ENCODE assay signal across 13 mouse cellular contexts in genomic region chr7:137048086-137048922, GRCm38 (mm10).
DNase-seq lines count a peak whose midpoint lies in the region; ATAC-seq and TF ChIP-seq lines count a peak whose summit lies in the region.
"Had no signal": no experiment of that assay in that cellular context is flagged by ENCODE, and none has a peak within 500 bp of the region (broad histone marks: within the 10 kb centered on the region; RNA-seq: fewer than 3 reads in every experiment).

No protein-coding gene starts in this region.

- WGBS in heart, embryonic 13.5 days = 61% methylated on average over 8 of the region's 8 CpGs
- 58% methylated on average over 8 of the region's 8 CpGs for WGBS in limb, embryonic 12.5 days
- WGBS in limb, embryonic 10.5 days = 70% methylated on average over 8 of the region's 8 CpGs
- WGBS in intestine, postnatal 0 days = 74% methylated on average over 8 of the region's 8 CpGs

- no peak overlapping the region for H3K9ac ChIP-seq in heart, embryonic 13.5 days
- H3K9ac ChIP-seq in limb, embryonic 12.5 days (replicated peaks) = no peak overlapping the region
- no peak overlapping the region for H3K9ac ChIP-seq in intestine, postnatal 0 days (ENCODE audit: low read depth, low read length)
- H3K9ac ChIP-seq: hindbrain, embryonic 15.5 days; liver, embryonic 14.5 days had no signal

- H3K4me2 ChIP-seq in heart, embryonic 13.5 days = no peak overlapping the region
- H3K4me2 ChIP-seq in limb, embryonic 12.5 days = no peak overlapping the region
- H3K4me2 ChIP-seq in intestine, postnatal 0 days (replicated peaks; ENCODE audit: low read depth) = no peak overlapping the region
- H3K4me2 ChIP-seq: hindbrain, embryonic 15.5 days had no signal

- H3K9me3 ChIP-seq in heart, embryonic 13.5 days = no peaks in the 10 kb centered on the region
- 0 out of 2 replicates have a peak, but pooled peaks cover 4% of the 10 kb centered on the region for H3K9me3 ChIP-seq in limb, embryonic 12.5 days
- no peaks in the 10 kb centered on the region for H3K9me3 ChIP-seq in limb, embryonic 10.5 days (replicated peaks)
- no peaks in the 10 kb centered on the region for H3K9me3 ChIP-seq in intestine, postnatal 0 days (ENCODE audit: control insufficient read depth)
- H3K9me3 ChIP-seq: hindbrain, embryonic 15.5 days had no signal

- intact Hi-C loops in heart, postnatal 10 days (cut with DNase I) = no loop called here

- no peaks in the 10 kb centered on the region for H3K36me3 ChIP-seq in heart, embryonic 13.5 days
- H3K36me3 ChIP-seq in limb, embryonic 12.5 days = no peaks in the 10 kb centered on the region
- H3K36me3 ChIP-seq in limb, embryonic 10.5 days = no peaks in the 10 kb centered on the region
- H3K36me3 ChIP-seq in intestine, postnatal 0 days (ENCODE audit: control insufficient read depth, insufficient read depth) = no peaks in the 10 kb centered on the region
- H3K36me3 ChIP-seq: hindbrain, embryonic 15.5 days had no signal

- ATAC-seq in heart, embryonic 13.5 days (ENCODE audit: extremely low read depth, insufficient number of reproducible peaks, low FRiP score, low TSS enrichment) = no peak
- peak; percentile 73; the same call in 1 of the 2 replicates for ATAC-seq in limb, embryonic 12.5 days (ENCODE audit: insufficient number of reproducible peaks, insufficient read depth, low FRiP score, low TSS enrichment, low read depth)
- ATAC-seq in intestine, postnatal 0 days = no peak

- no peak for DNase-seq in heart, postnatal 10 days
- DNase-seq in limb, embryonic 10.5 days (ENCODE audit: low spot score) = no peak
- peak; percentile 33 for DNase-seq in adipocyte (ENCODE audit: low spot score)
- DNase-seq in left cerebral cortex, adult 9 months (ENCODE audit: low spot score in 2 of 2) = no peak
- DNase-seq: cerebellum, postnatal 36 days; heart, adult 2 months; thymus, postnatal 4 days had no signal

- 0 out of 2 replicates have a peak overlapping the region, but pooled peaks have one; percentile 20 for H3K27ac ChIP-seq in heart, embryonic 13.5 days (replicated peaks)
- no peak overlapping the region for H3K27ac ChIP-seq in limb, embryonic 12.5 days
- H3K27ac ChIP-seq in limb, embryonic 10.5 days = no peak overlapping the region
- peak overlapping the region; percentile 41 for H3K27ac ChIP-seq in embryonic fibroblast, embryonic 13.5 days (ENCODE audit: insufficient read depth, low read length)
- no peak overlapping the region for H3K27ac ChIP-seq in intestine, postnatal 0 days (ENCODE audit: low read depth, low read length)
- H3K27ac ChIP-seq: heart, adult 2 months; hindbrain, embryonic 15.5 days; liver, embryonic 14.5 days had no signal

- no peak overlapping the region for H3K4me3 ChIP-seq in heart, embryonic 13.5 days
- no peak overlapping the region for H3K4me3 ChIP-seq in limb, embryonic 12.5 days (replicated peaks)
- no peak overlapping the region for H3K4me3 ChIP-seq in limb, embryonic 10.5 days
- no peak overlapping the region for H3K4me3 ChIP-seq in embryonic fibroblast, embryonic 13.5 days (ENCODE audit: insufficient read depth, low read length)
- H3K4me3 ChIP-seq in intestine, postnatal 0 days (ENCODE audit: low read depth, low read length) = no peak overlapping the region
- H3K4me3 ChIP-seq: heart, adult 2 months; hindbrain, embryonic 15.5 days had no signal

- H3K27me3 ChIP-seq in heart, embryonic 13.5 days (replicated peaks) = peaks cover 5% of the 10 kb centered on the region; the same call in 1 of the 2 replicates
- 0 out of 2 replicates have a peak, but pooled peaks cover 3% of the 10 kb centered on the region for H3K27me3 ChIP-seq in limb, embryonic 12.5 days
- peaks cover 19% of the 10 kb centered on the region; the same call in 1 of the 2 replicates for H3K27me3 ChIP-seq in limb, embryonic 10.5 days (ENCODE audit: low read depth, poor library complexity, severe bottlenecking)
- no peaks in the 10 kb centered on the region for H3K27me3 ChIP-seq in intestine, postnatal 0 days (replicated peaks; ENCODE audit: control insufficient read depth, insufficient read depth, low read length)
- H3K27me3 ChIP-seq: hindbrain, embryonic 15.5 days had no signal

- TF ChIP-seq CTCF in embryonic fibroblast, embryonic 13.5 days (IDR thresholded peaks at IDR 0.05; ENCODE audit: borderline replicate concordance, insufficient read depth, low read length) = no peak
- TF ChIP-seq CTCF in intestine, postnatal 0 days (IDR thresholded peaks at IDR 0.05; ENCODE audit: low read depth) = no peak

- H3K4me1 ChIP-seq in heart, embryonic 13.5 days = peaks cover 16% of the 10 kb centered on the region
- H3K4me1 ChIP-seq in limb, embryonic 12.5 days (replicated peaks) = peaks cover 10% of the 10 kb centered on the region
- H3K4me1 ChIP-seq in limb, embryonic 10.5 days = peaks cover 14% of the 10 kb centered on the region
- peaks cover 3% of the 10 kb centered on the region; the same call in 1 of the 2 replicates for H3K4me1 ChIP-seq in embryonic fibroblast, embryonic 13.5 days (ENCODE audit: control insufficient read depth, insufficient read depth, low read length)
- H3K4me1 ChIP-seq in intestine, postnatal 0 days (replicated peaks; ENCODE audit: control insufficient read depth, insufficient read depth, low read length) = no peaks in the 10 kb centered on the region
- H3K4me1 ChIP-seq: hindbrain, embryonic 15.5 days had no signal

- TF ChIP-seq POLR2A in embryonic fibroblast, embryonic 13.5 days (IDR thresholded peaks at IDR 0.05; ENCODE audit: low read depth, low read length) = no peak

Comparison
In these comparisons a context has a peak if more than half of its experiments do, and no peak if none do; other contexts are left out.
1. H3K27ac ChIP-seq: peak in heart, embryonic 13.5 days (single experiment) and embryonic fibroblast, embryonic 13.5 days (single experiment); none in limb, embryonic 12.5 days (single experiment), limb, embryonic 10.5 days (single experiment) and intestine, postnatal 0 days (single experiment).